Mouse (Mus musculus): ENCODE results near the gene Coro2b. TPM values are rescaled to one million over a fixed set of nuclear protein-coding genes. Genes with fewer than 3 reads are reported as not detected.
A peak's percentile ranks its signal among the peaks of the same experiment; 100 is the strongest.

Coro2b gene
- total RNA-seq, 2 experiments from 2014 or later: 16.2 to 16.9 TPM

GRCm38 (mm10) chr9:62513492-62514133 lies 23.2 kb downstream of the Coro2b start:
- peak; percentile 39 for DNase-seq

GRCm38 (mm10) chr9:62510530-62510936 lies 26.3 kb downstream of the Coro2b start:
- no peak for DNase-seq

GRCm38 (mm10) chr9:62509617-62510016 lies 27.2 kb downstream of the Coro2b start:
- no peak for DNase-seq

- DNase-seq: no peak
These were observed 27.9 kb downstream of the Coro2b start for GRCm38 (mm10) chr9:62508740-62509524.

DNA sequence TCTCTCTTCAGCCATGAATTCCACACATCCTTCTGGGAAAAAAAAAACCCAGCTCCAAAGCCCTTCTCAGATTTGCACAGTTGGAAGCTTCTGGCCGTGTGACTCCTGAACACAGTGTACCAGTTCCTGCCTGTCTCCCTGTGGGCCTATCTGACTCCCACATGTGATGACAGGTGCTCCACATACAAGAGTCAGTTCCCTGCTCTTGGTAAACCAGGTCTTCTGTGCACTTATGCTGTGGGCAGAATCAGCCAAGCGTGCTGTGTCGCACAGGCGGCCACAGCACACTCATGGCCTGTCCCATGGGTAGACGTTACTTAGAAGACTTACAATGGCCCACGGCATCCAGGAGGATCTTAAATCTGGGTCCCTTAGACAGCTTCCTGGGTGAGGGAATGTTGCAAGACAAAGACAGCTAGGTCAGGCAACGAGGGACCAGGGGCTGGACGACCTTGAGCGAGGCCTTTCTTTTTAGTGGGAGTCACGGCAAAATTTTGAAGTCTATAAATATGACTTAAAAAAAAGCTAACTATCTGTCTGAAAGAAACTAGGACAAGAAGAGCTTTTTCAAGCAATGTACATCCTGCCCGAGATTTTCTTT lies 30.3 kb downstream of the Coro2b start:
- DNase-seq: no peak

DNA sequence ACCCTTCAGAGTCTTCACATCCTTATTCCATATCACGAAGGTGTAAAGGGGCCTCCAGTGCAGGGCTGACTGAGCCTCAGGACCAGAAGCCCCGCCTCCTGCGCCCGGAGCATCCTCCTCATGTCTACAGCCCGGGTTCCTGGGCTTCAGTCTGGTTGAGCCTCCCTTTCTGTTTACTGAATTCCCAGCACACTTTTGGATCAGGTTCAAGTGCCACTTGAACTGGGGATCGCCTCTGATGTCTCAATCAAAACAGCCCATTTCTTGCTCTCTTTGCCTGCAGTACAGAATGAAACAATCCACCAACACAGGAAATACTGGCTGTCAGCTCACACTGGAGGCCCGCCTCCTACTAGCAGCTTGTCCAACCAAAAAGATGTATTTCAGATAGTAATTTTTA lies 32.7 kb downstream of the Coro2b start:
- DNase-seq: no peak

GRCm38 (mm10) chr9:62502361-62502760 lies 34.5 kb downstream of the Coro2b start:
- no peak for DNase-seq

DNA sequence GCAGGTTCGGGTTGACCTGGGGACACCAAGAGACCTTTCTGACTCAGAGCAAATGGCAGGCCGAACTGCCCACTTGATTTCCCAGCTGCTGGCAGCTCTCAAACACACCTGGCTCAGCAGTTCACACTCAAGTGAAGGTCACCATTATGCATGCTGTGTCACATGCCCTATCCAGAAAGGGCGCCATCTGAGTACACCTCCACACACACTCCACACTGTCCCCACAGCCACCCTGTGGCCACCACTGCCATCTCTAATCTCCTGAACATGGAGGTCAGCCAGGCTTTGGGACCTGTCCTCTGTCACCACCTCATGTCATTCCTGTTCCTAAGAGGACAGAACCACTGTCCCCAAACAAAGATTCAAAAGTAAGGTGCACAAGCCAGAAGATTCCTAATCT lies 35.3 kb downstream of the Coro2b start:
- DNase-seq: peak; percentile 59

GRCm38 (mm10) chr9:62500007-62500406 lies 36.8 kb downstream of the Coro2b start:
- DNase-seq: no peak

DNA sequence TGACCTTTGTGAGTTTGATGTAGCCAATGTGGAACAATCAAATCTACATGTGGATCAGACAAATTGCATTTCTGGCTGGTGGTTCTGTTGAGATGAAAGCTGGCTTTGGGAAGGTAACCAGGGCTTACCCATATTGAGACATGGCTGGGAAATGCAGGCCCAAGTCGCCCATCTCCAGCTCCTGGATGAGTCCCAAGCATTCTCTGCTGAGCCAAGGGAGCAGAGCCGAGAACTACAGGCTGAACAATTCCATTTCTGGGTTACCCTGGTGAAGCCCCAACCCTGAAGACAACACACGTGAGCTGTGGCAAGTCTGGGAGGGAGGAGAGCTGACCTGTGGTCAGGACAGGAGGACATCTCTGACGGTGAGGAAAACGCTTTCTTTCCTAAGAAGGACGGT lies 37.9 kb downstream of the Coro2b start:
- no peak for DNase-seq

- DNase-seq: no peak
These were observed 39.4 kb downstream of the Coro2b start for GRCm38 (mm10) chr9:62497135-62498092.

DNA sequence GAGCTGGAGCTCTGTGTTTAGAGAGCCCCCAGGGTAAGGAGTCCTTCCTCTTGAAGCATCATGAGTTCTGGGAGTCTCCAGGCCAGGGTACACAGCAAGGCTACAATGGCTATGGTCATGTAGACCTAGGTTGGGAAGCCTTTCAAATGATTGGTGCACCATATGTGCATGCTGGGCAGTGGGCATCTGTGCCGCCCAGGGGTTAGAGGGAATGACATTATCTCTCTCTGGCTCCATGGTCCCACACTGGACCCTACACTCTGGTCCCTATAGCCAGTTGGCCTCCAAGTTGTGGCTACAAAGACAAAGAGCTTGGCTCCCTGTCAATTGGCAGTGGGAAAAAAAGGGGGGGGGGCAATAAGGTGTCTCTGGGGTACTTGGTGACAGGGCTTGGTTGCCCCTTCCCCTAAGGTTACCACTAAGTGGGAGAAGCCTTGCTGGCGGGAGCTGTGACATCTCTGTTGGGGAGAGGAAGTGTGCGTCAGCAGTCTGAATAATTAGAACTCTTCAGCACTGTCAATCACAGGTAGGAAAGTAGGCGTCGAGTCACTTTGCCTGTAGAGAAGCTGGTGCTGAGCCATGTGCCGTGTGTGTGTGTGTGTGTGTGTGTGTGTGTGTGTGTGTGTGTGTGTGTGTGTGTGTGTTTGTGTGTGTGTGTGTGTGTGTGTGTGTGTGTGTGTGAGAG lies 44.4 kb downstream of the Coro2b start:
- DNase-seq: no peak

GRCm38 (mm10) chr9:62491611-62492010 lies 45.2 kb downstream of the Coro2b start:
- no peak for DNase-seq

- peak; percentile 60 for DNase-seq
These were observed 45.7 kb downstream of the Coro2b start for GRCm38 (mm10) chr9:62491104-62491503.

- no peak for DNase-seq
These were observed 52.7 kb downstream of the Coro2b start for GRCm38 (mm10) chr9:62484107-62484506.

DNA sequence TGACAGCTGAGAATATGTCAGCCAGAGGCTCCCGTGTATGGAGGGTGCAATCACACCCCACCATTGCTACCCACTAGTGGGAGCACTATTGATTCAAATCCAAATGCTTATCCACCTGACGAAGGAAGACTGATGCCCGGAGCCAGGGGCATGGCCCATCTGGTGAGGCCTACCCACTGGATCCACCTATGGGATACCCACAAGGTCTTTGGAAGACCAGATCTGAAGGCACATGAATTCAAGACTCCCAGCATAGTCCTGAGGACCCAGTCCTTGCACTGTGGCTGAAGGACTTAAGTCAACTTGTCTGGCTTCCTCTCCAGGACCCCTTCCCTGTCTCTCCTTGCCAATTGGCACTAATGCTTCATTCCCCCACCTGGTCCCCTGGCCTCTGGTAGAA lies 54.1 kb downstream of the Coro2b start:
- DNase-seq: no peak

- no peak for DNase-seq
These were observed 55.8 kb downstream of the Coro2b start for GRCm38 (mm10) chr9:62480898-62481642.

- no peak for DNase-seq
These were observed 56.7 kb downstream of the Coro2b start for GRCm38 (mm10) chr9:62480149-62480548.

GRCm38 (mm10) chr9:62476782-62477487 lies 59.9 kb downstream of the Coro2b start:
- peak; percentile 94 for DNase-seq

- no peak for DNase-seq
These were observed 62.6 kb downstream of the Coro2b start for GRCm38 (mm10) chr9:62474206-62474605.

Measured in heart, postnatal 4 days (tissue).